Mouse (Mus musculus) monocyte, adult 59 days (primary cell): ENCODE data around the gene Btbd35f25. TPM values are rescaled to one million over a fixed set of nuclear protein-coding genes. Genes with fewer than 3 reads are reported as not detected.

Experiments used
- total RNA-seq, 2 experiments: library from RNA; stranded (reverse); gene quantifications; one replicate each; pipeline ENCODE4 v1.2.4; 2023

Btbd35f25 gene
- total RNA-seq, result not detected

DNA sequence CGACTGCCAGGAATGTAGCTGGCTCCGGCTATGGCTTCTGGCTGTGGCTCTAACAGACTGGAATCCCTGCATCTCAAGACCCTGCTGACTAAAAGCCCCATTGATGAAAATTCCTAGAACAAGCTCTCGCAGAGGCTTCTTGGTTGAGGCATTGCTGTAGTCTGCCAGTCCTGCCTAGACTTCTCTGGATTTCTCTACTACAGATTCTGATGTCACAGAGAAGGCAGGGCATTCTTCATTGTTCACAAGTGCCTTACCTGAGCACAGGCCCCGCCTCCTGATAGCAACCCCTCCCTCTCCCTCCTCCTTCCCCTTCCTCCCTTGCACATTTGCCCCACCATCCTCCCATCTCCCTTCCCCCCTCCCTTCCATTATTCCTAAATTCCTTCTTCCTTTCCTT, at the start of gene Btbd35f25:
TSS of gene Btbd35f25 (minus strand) at position 101 of the 400 bp plus-strand sequence.

Other genes starting within 250 kb of the Btbd35f25 start
- gene Gm21883, start 142.9 kb downstream of the Btbd35f25 start, total RNA-seq, result not detected
- gene Spin2e, start 98.2 kb downstream of the Btbd35f25 start, total RNA-seq, result not detected
- gene Gm21637, start 244.9 kb upstream of the Btbd35f25 start, total RNA-seq, result not detected